Mouse (Mus musculus) heart, postnatal 0 days (tissue): ENCODE results near the gene Cstad. TPM values are rescaled to one million over a fixed set of nuclear protein-coding genes. Genes with fewer than 3 reads are reported as not detected.

Experiments
- ATAC-seq: fragments of 200-750 bp; cut with Nextera tagmentation; 2 replicates; pipeline ENCODE4 v1.8.0; 2017; ENCODE audit warnings: low read depth, moderate number of reproducible peaks, moderate library complexity; ENCODE audit not compliant: insufficient read depth
- DNase-seq: peaks from one replicate; pipeline ENCODE4 v3.0.0-alpha.2; 2016; ENCODE audit warnings: low spot score
- H3K27ac ChIP-seq: fragments of 300-500 bp; sonication (generic); 2 replicates; pipeline ENCODE4 v1.5.1; 2014; ENCODE audit warnings: low read depth, mild to moderate bottlenecking
- H3K27me3 ChIP-seq: fragments of 300-500 bp; sonication (generic); 2 replicates; pipeline ENCODE4 v1.6.1; 2014; ENCODE audit warnings: low read length, mixed read lengths; ENCODE audit not compliant: control insufficient read depth, insufficient read depth
- H3K36me3 ChIP-seq: fragments of 300-500 bp; sonication (generic); replicated peaks from 2 replicates; pipeline ENCODE4 v1.6.1; 2014; ENCODE audit warnings: low read length, mixed read lengths; ENCODE audit not compliant: control insufficient read depth, insufficient read depth
- H3K4me1 ChIP-seq: fragments of 300-500 bp; sonication (generic); 2 replicates; pipeline ENCODE4 v1.6.1; 2014; ENCODE audit warnings: antibody characterized with exemption; ENCODE audit not compliant: control insufficient read depth, insufficient read depth
- H3K4me2 ChIP-seq: fragments of 300-500 bp; sonication (generic); 2 replicates; pipeline ENCODE4 v1.6.1; 2014; ENCODE audit warnings: low read depth, mild to moderate bottlenecking, low read length, moderate library complexity
- H3K4me3 ChIP-seq: fragments of 300-500 bp; sonication (generic); 2 replicates; pipeline ENCODE4 v1.5.1; 2014; ENCODE audit warnings: low read depth, low read length
- H3K9ac ChIP-seq: fragments of 300-500 bp; sonication (generic); replicated peaks from 2 replicates; pipeline ENCODE4 v1.6.1; 2014; ENCODE audit warnings: low read depth, low read length, mixed read lengths
- H3K9me3 ChIP-seq: fragments of 300-500 bp; sonication (generic); replicated peaks from 2 replicates; pipeline ENCODE4 v1.6.1; 2016; ENCODE audit warnings: low read length; ENCODE audit not compliant: control insufficient read depth
- CTCF ChIP-seq: IDR thresholded peaks from 2 replicates; pipeline ENCODE4 v1.5.1; 2016; ENCODE audit warnings: antibody characterized with exemption, control low read depth, low read depth
- EP300 ChIP-seq: IDR thresholded peaks from 2 replicates; pipeline ENCODE4 v1.6.1; 2016; ENCODE audit warnings: antibody characterized with exemption, low read depth
- WGBS: fragments of 180-500 bp; shearing (Covaris S2); extraction: QIAGEN DNeasy Blood & Tissue Kit; methylation state at CpG from one replicate; pipeline ENCODE4 v1.1.7; 2014; 5-methylcytosine and 5-hydroxymethylcytosine counted together
- polyA plus RNA-seq: library from polyadenylated mRNA; unstranded; fragments of >200 nt; fragmentation: Nextera tagmentation; extraction: Ambion mirVana; gene quantifications from 2 replicates; pipeline ENCODE4 v1.2.1, GENCODE M21; 2015
- total RNA-seq: library from RNA; depleted of rRNA; stranded (reverse); fragments of >200 nt; gene quantifications from 2 replicates; pipeline ENCODE4 v1.2.3, GENCODE M21; 2014; ENCODE audit warnings: low replicate concordance

Gene Cstad
- total and polyA plus RNA-seq, 2 experiments from 2014 or later: 3.6 TPM; not detected in 1

- WGBS: 86% methylated on average over 1 of the region's 1 CpGs
Observed at GRCm38 (mm10) chr2:30651831-30652230, 57.0 kb downstream of the Cstad start.

GRCm38 (mm10) chr2:30652581-30653037, 57.8 kb downstream of the Cstad start:
- Histone ChIP-seq H3K4me3 (peak overlapping the region; percentile 31), H3K4me1 (peaks cover 44% of the 10 kb centered on the region), H3K27ac (peak overlapping the region; percentile 90), H3K9me3 (no peaks in the 10 kb centered on the region), H3K4me2 (peak overlapping the region; percentile 49), H3K9ac (peak overlapping the region; percentile 46), H3K27me3 (no peaks in the 10 kb centered on the region), H3K36me3 (no peaks in the 10 kb centered on the region)
- ATAC-seq: peak; percentile 72
- TF ChIP-seq CTCF (no peak), EP300 (peak; percentile 15)
- WGBS: 5% methylated on average over 13 of the region's 13 CpGs
- peak; percentile 84 for DNase-seq

More at GRCm38 (mm10) chr2:30651831-30652230, 57.0 kb downstream of the Cstad start:
- no peak for DNase-seq
- no peaks in the 10 kb centered on the region for H3K9me3 ChIP-seq
- H3K4me2 ChIP-seq: no peak overlapping the region
- H3K9ac ChIP-seq: no peak overlapping the region
- no peaks in the 10 kb centered on the region for H3K27me3 ChIP-seq
- TF ChIP-seq EP300: no peak
- no peak for TF ChIP-seq CTCF
- no peaks in the 10 kb centered on the region for H3K36me3 ChIP-seq
- ATAC-seq: no peak
- peak overlapping the region; percentile 90 for H3K27ac ChIP-seq
- peaks cover 41% of the 10 kb centered on the region for H3K4me1 ChIP-seq
- H3K4me3 ChIP-seq: no peak overlapping the region

GRCm38 (mm10) chr2:30653046-30653445, 58.2 kb downstream of the Cstad start:
- WGBS: 60% methylated on average over 4 of the region's 4 CpGs
- Histone ChIP-seq H3K27me3 (no peaks in the 10 kb centered on the region), H3K9me3 (no peaks in the 10 kb centered on the region), H3K4me1 (peaks cover 44% of the 10 kb centered on the region), H3K27ac (peak overlapping the region; percentile 90), H3K9ac (peak overlapping the region; percentile 46; the same call in 1 of the 2 replicates), H3K4me3 (no peak overlapping the region), H3K4me2 (peak overlapping the region; percentile 49), H3K36me3 (no peaks in the 10 kb centered on the region)
- ATAC-seq (no peak), DNase-seq (no peak)
- TF ChIP-seq CTCF (no peak), EP300 (peak; percentile 10; the same call in 1 of the 2 replicates)

GRCm38 (mm10) chr2:30654158-30654557, 59.3 kb downstream of the Cstad start:
- H3K9me3 ChIP-seq: no peaks in the 10 kb centered on the region
- H3K4me2 ChIP-seq: no peak overlapping the region
- no peak for TF ChIP-seq CTCF
- TF ChIP-seq EP300: no peak
- no peaks in the 10 kb centered on the region for H3K27me3 ChIP-seq
- H3K36me3 ChIP-seq: no peaks in the 10 kb centered on the region
- ATAC-seq (no peak), DNase-seq (no peak)
- H3K9ac ChIP-seq: no peak overlapping the region
- H3K27ac ChIP-seq: no peak overlapping the region
- WGBS: 96% methylated on average over 9 of the region's 9 CpGs
- peaks cover 47% of the 10 kb centered on the region for H3K4me1 ChIP-seq
- no peak overlapping the region for H3K4me3 ChIP-seq

- Histone ChIP-seq H3K9ac (no peak overlapping the region), H3K27ac (0 out of 2 replicates have a peak overlapping the region, but pooled peaks have one; percentile 8), H3K36me3 (no peaks in the 10 kb centered on the region), H3K27me3 (no peaks in the 10 kb centered on the region), H3K4me1 (peaks cover 51% of the 10 kb centered on the region), H3K9me3 (no peaks in the 10 kb centered on the region), H3K4me2 (no peak overlapping the region), H3K4me3 (no peak overlapping the region)
- no peak for TF ChIP-seq CTCF
- TF ChIP-seq EP300: no peak
- ATAC-seq (no peak), DNase-seq (no peak)
- 76% methylated on average over 6 of the region's 6 CpGs for WGBS
Observed at GRCm38 (mm10) chr2:30654582-30654981, 59.7 kb downstream of the Cstad start.

- Histone ChIP-seq H3K9ac (no peak overlapping the region), H3K4me2 (no peak overlapping the region), H3K27ac (no peak overlapping the region), H3K36me3 (no peaks in the 10 kb centered on the region), H3K4me1 (peaks cover 63% of the 10 kb centered on the region), H3K9me3 (no peaks in the 10 kb centered on the region), H3K27me3 (no peaks in the 10 kb centered on the region), H3K4me3 (no peak overlapping the region)
- 77% methylated on average over 5 of the region's 5 CpGs for WGBS
- DNase-seq (no peak), ATAC-seq (no peak)
- no peak for TF ChIP-seq EP300
- no peak for TF ChIP-seq CTCF
Observed at GRCm38 (mm10) chr2:30655746-30656145, 60.9 kb downstream of the Cstad start.
